Mouse (Mus musculus) embryonic facial prominence, embryonic 12.5 days (tissue): ENCODE data around the gene Gja3. TPM values are rescaled to one million over a fixed set of nuclear protein-coding genes. Genes with fewer than 3 reads are reported as not detected.

Experiments used
- ATAC-seq: fragments of 200-750 bp; cut with Nextera tagmentation; 2 replicates; pipeline ENCODE4 v1.8.0; 2017; ENCODE audit not compliant: insufficient number of reproducible peaks, insufficient read depth, low FRiP score, low TSS enrichment
- H3K27ac ChIP-seq: fragments of 300-500 bp; sonication (generic); 2 replicates; pipeline ENCODE4 v1.5.1; 2016; ENCODE audit warnings: mild to moderate bottlenecking
- H3K27me3 ChIP-seq: fragments of 300-500 bp; sonication (generic); 2 replicates; pipeline ENCODE4 v1.6.1; 2016; ENCODE audit warnings: mild to moderate bottlenecking, moderate library complexity
- H3K36me3 ChIP-seq: fragments of 300-500 bp; sonication (generic); 2 replicates; pipeline ENCODE4 v1.6.1; 2016; ENCODE audit warnings: mild to moderate bottlenecking
- H3K4me1 ChIP-seq: fragments of 300-500 bp; sonication (generic); 2 replicates; pipeline ENCODE4 v1.6.1; 2016
- H3K4me2 ChIP-seq: fragments of 300-500 bp; sonication (generic); replicated peaks from 2 replicates; pipeline ENCODE4 v1.6.1; 2016; ENCODE audit warnings: mild to moderate bottlenecking, moderate library complexity
- H3K4me3 ChIP-seq: fragments of 300-500 bp; sonication (generic); 2 replicates; pipeline ENCODE4 v1.5.1; 2016; ENCODE audit warnings: mild to moderate bottlenecking
- H3K9ac ChIP-seq: fragments of 300-500 bp; sonication (generic); 2 replicates; pipeline ENCODE4 v1.6.1; 2016; ENCODE audit warnings: mild to moderate bottlenecking, moderate library complexity
- H3K9me3 ChIP-seq: fragments of 300-500 bp; sonication (generic); 2 replicates; pipeline ENCODE4 v1.6.1; 2016; ENCODE audit warnings: mild to moderate bottlenecking, moderate library complexity
- WGBS: fragments of 180-500 bp; shearing (Covaris S2); methylation state at CpG from one replicate; pipeline ENCODE4 v1.1.7; 2016; 5-methylcytosine and 5-hydroxymethylcytosine counted together
- polyA plus RNA-seq: library from polyadenylated mRNA; unstranded; fragments of >200 nt; fragmentation: Nextera tagmentation; extraction: Ambion mirVana; gene quantifications from 2 replicates; pipeline ENCODE4 v1.2.1, GENCODE M21; 2016

Gene Gja3
- 2.1 and 4.1 TPM in 2 replicates for polyA plus RNA-seq

GRCm38 (mm10) chr14:57057563-57058321, at the start of gene Gja3:
Gene Gja3, minus strand, starts transcription at chr14:57058100.
- Histone ChIP-seq H3K9me3 (no peaks in the 10 kb centered on the region), H3K4me2 (peak within 1 kb of the TSS; percentile 95), H3K27me3 (peaks cover 46% of the 10 kb centered on the region), H3K9ac (peak within 1 kb of the TSS; percentile 29; the same call in 1 of the 2 replicates), H3K4me3 (peak within 1 kb of the TSS; percentile 52), H3K36me3 (no peaks in the 10 kb centered on the region), H3K27ac (no peak within 1 kb of the TSS), H3K4me1 (peaks cover 7% of the 10 kb centered on the region; the same call in 1 of the 2 replicates)
- WGBS = under 1% methylated on average over 73 of the region's 79 CpGs
- peak; percentile 69; the same call in 1 of the 2 replicates for ATAC-seq

GRCm38 (mm10) chr14:57107091-57107490, 49.2 kb upstream of the Gja3 start:
- Histone ChIP-seq H3K4me1 (peaks cover 14% of the 10 kb centered on the region), H3K27ac (no peak overlapping the region), H3K9ac (no peak overlapping the region), H3K27me3 (peaks cover 59% of the 10 kb centered on the region), H3K4me2 (no peak overlapping the region), H3K9me3 (no peaks in the 10 kb centered on the region), H3K4me3 (no peak overlapping the region), H3K36me3 (no peaks in the 10 kb centered on the region)
- 82% methylated on average over 8 of the region's 8 CpGs for WGBS
- no peak for ATAC-seq

- no peak for ATAC-seq
- 33% methylated on average over 11 of the region's 11 CpGs for WGBS
- Histone ChIP-seq H3K27me3 (peaks cover 65% of the 10 kb centered on the region), H3K27ac (no peak overlapping the region), H3K36me3 (no peaks in the 10 kb centered on the region), H3K9ac (no peak overlapping the region), H3K4me2 (no peak overlapping the region), H3K4me1 (peaks cover 14% of the 10 kb centered on the region), H3K4me3 (no peak overlapping the region), H3K9me3 (no peaks in the 10 kb centered on the region)
Measured at GRCm38 (mm10) chr14:57105721-57106120, 47.8 kb upstream of the Gja3 start.

GRCm38 (mm10) chr14:57105111-57105510, 47.2 kb upstream of the Gja3 start:
- no peak overlapping the region for H3K9ac ChIP-seq
- no peaks in the 10 kb centered on the region for H3K36me3 ChIP-seq
- peaks cover 14% of the 10 kb centered on the region for H3K4me1 ChIP-seq
- no peak overlapping the region for H3K27ac ChIP-seq
- 14% methylated on average over 14 of the region's 14 CpGs for WGBS
- peak overlapping the region; percentile 100 for H3K4me2 ChIP-seq
- peak overlapping the region; percentile 61; the same call in 1 of the 2 replicates for H3K4me3 ChIP-seq
- no peaks in the 10 kb centered on the region for H3K9me3 ChIP-seq
- peaks cover 65% of the 10 kb centered on the region for H3K27me3 ChIP-seq
- ATAC-seq = no peak

- H3K4me1 ChIP-seq = peaks cover 14% of the 10 kb centered on the region
- no peaks in the 10 kb centered on the region for H3K36me3 ChIP-seq
- peak within 1 kb of the TSS; percentile 61 for H3K4me3 ChIP-seq
- no peak within 1 kb of the TSS for H3K27ac ChIP-seq
- ATAC-seq = 0 out of 2 replicates have a peak, but pooled peaks have one; percentile 53
- H3K4me2 ChIP-seq = peak within 1 kb of the TSS; percentile 100
- under 1% methylated on average over 101 of the region's 101 CpGs for WGBS
- no peaks in the 10 kb centered on the region for H3K9me3 ChIP-seq
- peaks cover 65% of the 10 kb centered on the region for H3K27me3 ChIP-seq
- peak within 1 kb of the TSS; percentile 52 for H3K9ac ChIP-seq
Measured at GRCm38 (mm10) chr14:57104106-57105023, 46.5 kb upstream of the Gja3 start, which contains the start of gene Gjb2. Gene Gjb2, minus strand, starts transcription at chr14:57104702.

GRCm38 (mm10) chr14:57103711-57104105, 45.8 kb upstream of the Gja3 start:
- peaks cover 14% of the 10 kb centered on the region for H3K4me1 ChIP-seq
- no peaks in the 10 kb centered on the region for H3K36me3 ChIP-seq
- peak overlapping the region; percentile 100 for H3K4me2 ChIP-seq
- H3K27me3 ChIP-seq = peaks cover 65% of the 10 kb centered on the region
- H3K9me3 ChIP-seq = no peaks in the 10 kb centered on the region
- H3K4me3 ChIP-seq = peak overlapping the region; percentile 61
- no peak for ATAC-seq
- no peak overlapping the region for H3K27ac ChIP-seq
- 1% methylated on average over 22 of the region's 22 CpGs for WGBS
- H3K9ac ChIP-seq = peak overlapping the region; percentile 52; the same call in 1 of the 2 replicates

GRCm38 (mm10) chr14:57103121-57103520, 45.2 kb upstream of the Gja3 start:
- 46% methylated on average over 6 of the region's 6 CpGs for WGBS
- H3K36me3 ChIP-seq = no peaks in the 10 kb centered on the region
- H3K4me2 ChIP-seq = no peak overlapping the region
- ATAC-seq = no peak
- H3K4me1 ChIP-seq = peaks cover 14% of the 10 kb centered on the region
- peaks cover 65% of the 10 kb centered on the region for H3K27me3 ChIP-seq
- no peaks in the 10 kb centered on the region for H3K9me3 ChIP-seq
- H3K4me3 ChIP-seq = peak overlapping the region; percentile 61
- H3K27ac ChIP-seq = no peak overlapping the region
- no peak overlapping the region for H3K9ac ChIP-seq

- no peak overlapping the region for H3K9ac ChIP-seq
- H3K9me3 ChIP-seq = no peaks in the 10 kb centered on the region
- no peaks in the 10 kb centered on the region for H3K36me3 ChIP-seq
- peaks cover 14% of the 10 kb centered on the region for H3K4me1 ChIP-seq
- no peak overlapping the region for H3K4me2 ChIP-seq
- peaks cover 52% of the 10 kb centered on the region for H3K27me3 ChIP-seq
- H3K27ac ChIP-seq = no peak overlapping the region
- 88% methylated on average over 7 of the region's 7 CpGs for WGBS
- no peak for ATAC-seq
- H3K4me3 ChIP-seq = no peak overlapping the region
Measured at GRCm38 (mm10) chr14:57101623-57102022, 43.7 kb upstream of the Gja3 start.

- Histone ChIP-seq H3K4me2 (no peak overlapping the region), H3K4me3 (no peak overlapping the region), H3K27me3 (no peaks in the 10 kb centered on the region), H3K4me1 (no peaks in the 10 kb centered on the region; the same call in 1 of the 2 replicates), H3K9me3 (no peaks in the 10 kb centered on the region), H3K9ac (no peak overlapping the region), H3K27ac (no peak overlapping the region), H3K36me3 (no peaks in the 10 kb centered on the region)
- ATAC-seq = no peak
- WGBS = 80% methylated on average over 4 of the region's 4 CpGs
Measured at GRCm38 (mm10) chr14:57095855-57096254, 38.0 kb upstream of the Gja3 start.

- Histone ChIP-seq H3K9ac (no peak overlapping the region), H3K4me1 (no peaks in the 10 kb centered on the region), H3K36me3 (no peaks in the 10 kb centered on the region), H3K4me3 (no peak overlapping the region), H3K27ac (no peak overlapping the region), H3K27me3 (no peaks in the 10 kb centered on the region), H3K4me2 (no peak overlapping the region), H3K9me3 (no peaks in the 10 kb centered on the region)
- WGBS = 9% methylated on average over 7 of the region's 8 CpGs
- no peak for ATAC-seq
Measured at GRCm38 (mm10) chr14:57093029-57093428, 35.1 kb upstream of the Gja3 start.

- H3K4me3 ChIP-seq = no peak overlapping the region
- H3K9me3 ChIP-seq = no peaks in the 10 kb centered on the region
- no peak overlapping the region for H3K9ac ChIP-seq
- no peak overlapping the region for H3K27ac ChIP-seq
- H3K4me2 ChIP-seq = no peak overlapping the region
- no peaks in the 10 kb centered on the region for H3K27me3 ChIP-seq
- no peaks in the 10 kb centered on the region for H3K36me3 ChIP-seq
- ATAC-seq = no peak
- no peaks in the 10 kb centered on the region for H3K4me1 ChIP-seq
- WGBS = 53% methylated on average over 2 of the region's 2 CpGs
Measured at GRCm38 (mm10) chr14:57090001-57090400, 32.1 kb upstream of the Gja3 start.
